ENCODE assay signal across 8 mouse cellular contexts in the genomic region with DNA sequence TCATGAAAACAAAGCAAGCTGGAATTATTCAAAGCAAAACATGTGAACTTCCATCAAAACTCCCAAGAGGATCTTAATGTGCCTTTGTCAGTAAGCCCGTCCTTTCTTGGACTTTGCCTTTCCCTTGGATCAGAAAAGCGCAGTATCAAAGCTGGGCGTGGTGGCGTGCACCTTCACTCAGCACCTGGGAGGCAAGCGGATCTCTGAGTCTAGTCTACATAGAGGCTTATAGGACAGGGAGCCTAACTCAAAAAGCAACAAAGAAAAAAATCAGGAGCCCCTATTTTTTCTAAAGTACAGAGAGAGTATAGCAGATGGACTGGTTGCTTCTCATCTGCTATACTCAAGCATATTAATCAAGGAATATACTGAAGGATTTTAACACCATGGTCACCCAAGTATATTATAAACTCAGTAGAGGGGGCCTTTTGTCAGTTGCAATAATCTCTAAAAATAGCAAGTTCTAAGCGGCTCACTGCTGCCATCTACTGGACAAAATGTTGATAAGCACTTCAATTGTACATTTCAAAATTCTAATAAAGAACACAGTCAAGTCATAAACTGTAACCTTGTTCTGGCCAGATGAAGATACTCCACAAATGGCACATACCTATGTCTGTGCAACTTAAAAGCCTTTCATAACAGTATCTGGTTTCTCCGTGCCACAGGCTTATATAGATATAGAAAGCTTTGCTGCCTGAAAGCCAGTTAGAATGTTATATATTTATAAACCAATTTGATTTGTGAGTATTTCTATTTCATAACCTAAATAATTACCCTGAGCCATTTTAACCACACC. TPM values are rescaled to one million over a fixed set of nuclear protein-coding genes. Genes with fewer than 3 reads are reported as not detected.
DNase-seq lines count a peak whose midpoint lies in the region; ATAC-seq and TF ChIP-seq lines count a peak whose summit lies in the region.

No protein-coding gene starts in this region.

- no peaks in the 10 kb centered on the region for H3K27me3 ChIP-seq in limb, embryonic 11.5 days (ENCODE audit: control insufficient read depth, insufficient read depth, low read length)
- no peaks in the 10 kb centered on the region for H3K27me3 ChIP-seq in neural tube, embryonic 13.5 days

- no peaks in the 10 kb centered on the region for H3K9me3 ChIP-seq in ES-E14 (ENCODE audit: control insufficient read depth, insufficient read depth, low read depth, low read length)
- H3K9me3 ChIP-seq in limb, embryonic 11.5 days (ENCODE audit: control insufficient read depth, low read length): no peaks in the 10 kb centered on the region
- H3K9me3 ChIP-seq in neural tube, embryonic 13.5 days: no peaks in the 10 kb centered on the region

- intact Hi-C loops in left cerebral cortex, adult 2 months (cut with DNase I): loop anchor here (1.0 kb wide), 2 partner anchors 70 to 96 kb away; no protein-coding TSS in a partner anchor

- no peak for DNase-seq in left cerebral cortex, adult 2 months (ENCODE audit: extremely low spot score in 1 of 2, low spot score in 2 of 2)
- DNase-seq in left cerebral cortex, adult 8-10 months (ENCODE audit: low spot score in 2 of 2): no peak
- DNase-seq in ES-E14 (ENCODE audit: low read depth, low spot score): no peak
- peak; percentile 17 for DNase-seq in c-Kit-negative CD71-positive TER-119-positive erythroid progenitor cells, embryonic 14.5 days (ENCODE audit: low read depth, low spot score)
- DNase-seq in forelimb bud, embryonic 11.5 days (ENCODE audit: low read depth, low spot score): peak; percentile 59
- peak; percentile 55 for DNase-seq in limb, embryonic 11.5 days (ENCODE audit: low spot score)
- no peak for DNase-seq in spleen, adult 12 weeks (ENCODE audit: low spot score)

- in situ Hi-C loops in ES-E14 (cut with MboI; ENCODE audit: low sequenced_read_pairs in 2 of 2, unreplicated experiment in 2 of 2): loop anchor here in 1 of 2 experiments (10.0 kb wide), 1 partner anchor 62 kb away; no protein-coding TSS in a partner anchor

- 0 out of 4 replicates have a peak, but pooled peaks cover 2 to 3% of the 10 kb centered on the region in 2 experiments for H3K4me1 ChIP-seq in ES-E14 (ENCODE audit: control insufficient read depth in 2 of 2, insufficient read depth in 2 of 2, low read length in 2 of 2, poor library complexity in 1 of 2)
- H3K4me1 ChIP-seq in limb, embryonic 11.5 days (ENCODE audit: control insufficient read depth, insufficient read depth, low read length): no peaks in the 10 kb centered on the region
- H3K4me1 ChIP-seq in neural tube, embryonic 13.5 days (replicated peaks): peaks cover 3% of the 10 kb centered on the region; the same call in 1 of the 2 replicates

- no peak overlapping the region for H3K4me3 ChIP-seq in left cerebral cortex, adult 2 months
- H3K4me3 ChIP-seq in ES-E14 (ENCODE audit: insufficient read depth in 1 of 2, low read depth in 1 of 2, low read length in 2 of 2, poor library complexity in 1 of 2, severe bottlenecking in 1 of 2): no peak overlapping the region
- no peak overlapping the region for H3K4me3 ChIP-seq in limb, embryonic 11.5 days (ENCODE audit: low read depth, low read length)
- H3K4me3 ChIP-seq in neural tube, embryonic 13.5 days: no peak overlapping the region

- H3K4me2 ChIP-seq in limb, embryonic 11.5 days (ENCODE audit: low read depth, severe bottlenecking): no peak overlapping the region
- H3K4me2 ChIP-seq in neural tube, embryonic 13.5 days: no peak overlapping the region

- WGBS in limb, embryonic 11.5 days: 75% methylated on average over 7 of the region's 7 CpGs
- 69% methylated on average over 7 of the region's 7 CpGs for WGBS in neural tube, embryonic 13.5 days

- no peak overlapping the region for H3K9ac ChIP-seq in ES-E14 (ENCODE audit: insufficient read depth, low read depth, low read length, poor library complexity, severe bottlenecking)
- no peak overlapping the region for H3K9ac ChIP-seq in limb, embryonic 11.5 days (ENCODE audit: low read length)
- H3K9ac ChIP-seq in neural tube, embryonic 13.5 days: no peak overlapping the region

- peaks cover 2% of the 10 kb centered on the region; the same call in 1 of the 2 replicates for H3K36me3 ChIP-seq in ES-E14 (ENCODE audit: control insufficient read depth, insufficient read depth, low read length, poor library complexity, severe bottlenecking)
- H3K36me3 ChIP-seq in limb, embryonic 11.5 days (ENCODE audit: control insufficient read depth, insufficient read depth, low read length): peaks cover 2% of the 10 kb centered on the region; the same call in 1 of the 2 replicates
- H3K36me3 ChIP-seq in neural tube, embryonic 13.5 days: peaks cover 27% of the 10 kb centered on the region

- H3K27ac ChIP-seq in left cerebral cortex, adult 2 months: no peak overlapping the region
- H3K27ac ChIP-seq in ES-E14 (ENCODE audit: insufficient read depth, low read depth, low read length, poor library complexity, severe bottlenecking): no peak overlapping the region
- H3K27ac ChIP-seq in limb, embryonic 11.5 days (replicated peaks; ENCODE audit: low read depth, low read length): no peak overlapping the region
- H3K27ac ChIP-seq in neural tube, embryonic 13.5 days (replicated peaks): peak overlapping the region; percentile 54; the same call in 1 of the 2 replicates

- TF ChIP-seq CTCF in left cerebral cortex, adult 2 months (IDR thresholded peaks at IDR 0.05): peak; percentile 84

- no peak for ATAC-seq in limb, embryonic 11.5 days (ENCODE audit: insufficient number of reproducible peaks, low FRiP score, low TSS enrichment, low read depth)
- peak; percentile 51; the same call in 1 of the 2 replicates for ATAC-seq in neural tube, embryonic 13.5 days (ENCODE audit: low read depth)

TF ChIP-seq in ES-E14, 5 proteins besides CTCF, POLR2A, EP300 and RAD21:
- TF ChIP-seq ZC3H11A (IDR thresholded peaks at IDR 0.05; ENCODE audit: borderline replicate concordance, low read depth, low read length) (0 out of 2 replicates have a peak, but pooled peaks have one; percentile 24), MAFK (IDR thresholded peaks at IDR 0.05; ENCODE audit: insufficient read depth, low read depth, low read length) (no peak)

RNA-seq across cellular contexts. Expression of gene Ccser2, which starts 31.3 kb away (rescaled TPM):
- 10 to 100 TPM; 83.8 to 85.8 TPM for total RNA-seq in left cerebral cortex, adult 2 months (2021)
- total RNA-seq in left cerebral cortex, adult 8-10 months (2022): 10 to 100 TPM; 76.5 to 96.8 (median 91.4) TPM
- 10.4 and 19.2 TPM in 2 replicates for total RNA-seq in ES-E14 (2012; rRNA removed)
- polyA plus RNA-seq in limb, embryonic 11.5 days (2014; fragmentation: Nextera tagmentation; extraction: Ambion mirVana): 28.6 and 29.7 TPM in 2 replicates
- polyA plus RNA-seq in neural tube, embryonic 13.5 days (2015; fragmentation: Nextera tagmentation; extraction: Ambion mirVana): 99.8 and 100 TPM in 2 replicates

Comparison
In these comparisons a context has a peak if more than half of its experiments do, and no peak if none do; other contexts are left out.
1. DNase-seq: peak in c-Kit-negative CD71-positive TER-119-positive erythroid progenitor cells, embryonic 14.5 days (single experiment), forelimb bud, embryonic 11.5 days (single experiment) and limb, embryonic 11.5 days (single experiment); none in left cerebral cortex, adult 2 months (0 of 2), left cerebral cortex, adult 8-10 months (0 of 2), ES-E14 (single experiment) and spleen, adult 12 weeks (single experiment).